Mouse (Mus musculus) megakaryocyte, embryonic 14.5 days (primary cell): ENCODE measurements around the gene Brms1. TPM values are rescaled to one million over a fixed set of nuclear protein-coding genes. Genes with fewer than 3 reads are reported as not detected.

Experiments
- H3K27me3 ChIP-seq: replicated peaks from 2 replicates; pipeline ENCODE3; 2012; ENCODE audit warnings: inconsistent platforms
- H3K36me3 ChIP-seq: replicated peaks from 2 replicates; pipeline ENCODE3; 2012; ENCODE audit warnings: low read length, inconsistent platforms, mixed read lengths
- H3K4me1 ChIP-seq: 2 replicates; pipeline ENCODE4 v1.6.1; 2012; ENCODE audit warnings: inconsistent platforms
- H3K4me3 ChIP-seq: replicated peaks from 2 replicates; pipeline ENCODE3; 2012; ENCODE audit warnings: moderate library complexity, mild to moderate bottlenecking, inconsistent platforms
- H3K9me3 ChIP-seq: 2 replicates; pipeline ENCODE4 v1.6.1; 2012; ENCODE audit warnings: inconsistent platforms
- FLI1 ChIP-seq: IDR thresholded peaks from 2 replicates; pipeline ENCODE4 v1.6.1; 2012; ENCODE audit warnings: low read length, inconsistent platforms, mixed read lengths
- GATA1 ChIP-seq: IDR thresholded peaks from 3 replicates; pipeline ENCODE4 v1.6.1; 2012; ENCODE audit warnings: mixed read lengths, low read length, inconsistent platforms, borderline replicate concordance
- polyA plus RNA-seq: library from polyadenylated mRNA; stranded (reverse); fragments of >175 nt; gene quantifications from 2 replicates; pipeline ENCODE4 v1.2.3, GENCODE M21; 2012; ENCODE audit warnings: low replicate concordance; ENCODE audit not compliant: insufficient read depth

Gene Brms1
- polyA plus RNA-seq, 1 experiment, result 82.3 TPM

- peak overlapping the region; percentile 19 for H3K4me3 ChIP-seq
- peaks cover 74% of the 10 kb centered on the region for H3K4me1 ChIP-seq
- H3K36me3 ChIP-seq, result peaks cover 53% of the 10 kb centered on the region
- TF ChIP-seq GATA1 (no peak), FLI1 (no peak)
- H3K27me3 ChIP-seq, result peaks cover 33% of the 10 kb centered on the region
- H3K9me3 ChIP-seq, result no peaks in the 10 kb centered on the region
Observed at GRCm38 (mm10) chr19:5095887-5096474, 54.8 kb downstream of the Brms1 start.

- Histone ChIP-seq H3K4me3 (peak overlapping the region; percentile 88), H3K36me3 (peaks cover 53% of the 10 kb centered on the region), H3K9me3 (no peaks in the 10 kb centered on the region), H3K4me1 (peaks cover 87% of the 10 kb centered on the region), H3K27me3 (peaks cover 33% of the 10 kb centered on the region)
- TF ChIP-seq FLI1, result no peak
- TF ChIP-seq GATA1, result no peak
Observed at GRCm38 (mm10) chr19:5097521-5098362, 56.6 kb downstream of the Brms1 start.

- peak within 1 kb of the TSS; percentile 88 for H3K4me3 ChIP-seq
- TF ChIP-seq FLI1, result no peak
- TF ChIP-seq GATA1, result no peak
- peaks cover 33% of the 10 kb centered on the region for H3K27me3 ChIP-seq
- H3K4me1 ChIP-seq, result peaks cover 89% of the 10 kb centered on the region
- no peaks in the 10 kb centered on the region for H3K9me3 ChIP-seq
- H3K36me3 ChIP-seq, result peaks cover 53% of the 10 kb centered on the region
Observed at GRCm38 (mm10) chr19:5098363-5099143, 57.4 kb downstream of the Brms1 start, which contains the start of gene Cnih2. Gene Cnih2 (minus strand): TSS chr19:5098521.

Other genes starting within 250 kb of the Brms1 start
- 11.4 and 20.1 TPM in 2 replicates for gene Rbm4, start 247.5 kb upstream of the Brms1 start, polyA plus RNA-seq
- gene Gm21992, start 229.7 kb upstream of the Brms1 start, polyA plus RNA-seq, result 4.9 TPM in 1 of 2 replicates, not detected in the other
- 15.3 and 27.4 TPM in 2 replicates for gene Rbm14, start 229.7 kb upstream of the Brms1 start, polyA plus RNA-seq
- 108 and 160 TPM in 2 replicates for gene Ccs, start 202.0 kb upstream of the Brms1 start, polyA plus RNA-seq
- gene Ccdc87, start 202.0 kb upstream of the Brms1 start, polyA plus RNA-seq, result not detected in 2 replicates
- gene Ctsf, start 186.2 kb upstream of the Brms1 start, polyA plus RNA-seq, result 7.3 TPM in 1 of 2 replicates, not detected in the other
- 0.06 TPM in 1 of 2 replicates, not detected in the other for gene Actn3, start 163.4 kb upstream of the Brms1 start, polyA plus RNA-seq
- 1.7 and 9.4 TPM in 2 replicates for gene Zdhhc24, start 162.7 kb upstream of the Brms1 start, polyA plus RNA-seq
- 0.62 TPM in 1 of 2 replicates, not detected in the other for gene Bbs1, start 134.7 kb upstream of the Brms1 start, polyA plus RNA-seq
- gene Dpp3, start 113.1 kb upstream of the Brms1 start, polyA plus RNA-seq, result 67.2 and 71.4 TPM in 2 replicates
- 0.10 TPM in 1 of 2 replicates, not detected in the other for gene Peli3, start 98.2 kb upstream of the Brms1 start, polyA plus RNA-seq
- gene Mrpl11, start 79.2 kb upstream of the Brms1 start, polyA plus RNA-seq, result 7.2 and 45.3 TPM in 2 replicates
- 1.1 TPM in 2 replicates for gene Npas4, start 51.0 kb upstream of the Brms1 start, polyA plus RNA-seq
- 0.58 and 0.94 TPM in 2 replicates for gene Slc29a2, start 17.5 kb upstream of the Brms1 start, polyA plus RNA-seq
- gene B4gat1, start 2.5 kb upstream of the Brms1 start, polyA plus RNA-seq, result 1.3 and 2.0 TPM in 2 replicates
- gene AC124502.3, start 2.5 kb upstream of the Brms1 start, polyA plus RNA-seq, result not detected in 2 replicates
- gene Rin1, start 9.1 kb downstream of the Brms1 start, polyA plus RNA-seq, result 0.47 TPM in 1 of 2 replicates, not detected in the other
- gene Cd248, start 26.7 kb downstream of the Brms1 start, polyA plus RNA-seq, result 0.74 and 1.3 TPM in 2 replicates
- 0.32 TPM in 1 of 2 replicates, not detected in the other for gene Tmem151a, start 44.2 kb downstream of the Brms1 start, polyA plus RNA-seq
- 24.4 and 25.6 TPM in 2 replicates for gene Yif1a, start 47.2 kb downstream of the Brms1 start, polyA plus RNA-seq
- 4.9 and 13.6 TPM in 2 replicates for gene Cnih2, start 57.2 kb downstream of the Brms1 start, polyA plus RNA-seq
- gene Rab1b, start 65.7 kb downstream of the Brms1 start, polyA plus RNA-seq, result 445 and 649 TPM in 2 replicates
- 12.7 and 17.2 TPM in 2 replicates for gene Klc2, start 77.2 kb downstream of the Brms1 start, polyA plus RNA-seq
- gene Pacs1, start 231.8 kb downstream of the Brms1 start, polyA plus RNA-seq, result 40.2 and 130 TPM in 2 replicates